In the genomic region with DNA sequence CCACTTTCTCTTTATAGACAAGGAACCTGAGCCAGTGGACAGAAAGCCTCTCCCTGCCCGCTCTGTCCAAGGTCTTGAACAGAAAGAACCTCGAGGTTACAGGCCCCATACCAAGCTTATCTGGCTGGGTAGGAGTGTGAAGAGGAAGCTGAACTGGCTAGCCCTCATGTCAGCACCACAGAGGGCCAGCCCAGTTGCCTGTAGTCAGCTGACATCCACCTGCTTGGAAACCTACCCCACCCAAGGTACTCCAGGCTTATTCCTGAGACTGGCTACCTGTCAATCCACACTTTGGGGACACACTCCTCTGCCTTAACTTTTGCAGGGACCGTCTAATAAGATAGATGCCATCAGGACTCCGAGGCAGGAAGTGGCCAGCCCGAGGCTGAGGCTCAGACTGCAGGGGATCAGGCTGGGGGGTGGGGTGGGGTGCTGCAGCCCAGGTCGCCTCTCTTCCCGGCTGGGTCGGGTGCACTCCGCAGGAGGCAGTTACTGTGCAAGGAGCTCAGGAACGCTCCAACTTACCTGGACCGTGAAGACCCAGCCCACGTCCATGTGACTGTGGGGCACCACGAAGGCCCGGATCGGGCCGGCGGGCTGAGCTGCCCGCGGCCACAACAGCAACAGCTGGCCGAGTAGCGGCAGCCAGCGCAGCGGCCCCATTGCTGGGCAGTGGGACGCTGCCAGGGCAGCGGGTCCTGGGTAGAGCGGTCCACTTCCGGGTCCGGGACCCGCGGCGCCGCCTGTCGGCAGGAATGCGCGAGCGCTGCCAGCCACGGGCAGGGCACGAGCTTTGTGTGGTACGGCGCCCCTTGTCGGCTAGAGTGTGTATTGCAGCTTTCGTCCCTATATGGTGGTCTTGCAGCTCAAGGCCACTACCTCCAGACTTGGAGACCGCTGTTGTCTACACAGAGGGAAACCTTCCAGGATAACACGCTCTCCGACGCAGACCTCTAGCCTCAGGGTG, we compare ENCODE assay signal across 7 mouse cellular contexts. TPM values are rescaled to one million over a fixed set of nuclear protein-coding genes. Genes with fewer than 3 reads are reported as not detected.
DNase-seq lines count a peak whose midpoint lies in the region; ATAC-seq lines count a peak whose summit lies in the region.

A gene (minus strand): TSS at position 741 of the 967 bp plus-strand sequence.

- H3K36me3 ChIP-seq in embryonic facial prominence, embryonic 11.5 days (replicated peaks; ENCODE audit: control insufficient read depth, insufficient read depth, low read depth, low read length), result no peaks in the 10 kb centered on the region
- H3K36me3 ChIP-seq in limb, embryonic 11.5 days (ENCODE audit: control insufficient read depth, insufficient read depth, low read length), result no peaks in the 10 kb centered on the region
- 0 out of 2 replicates have a peak, but pooled peaks cover 10% of the 10 kb centered on the region for H3K36me3 ChIP-seq in midbrain, embryonic 14.5 days (ENCODE audit: control insufficient read depth, insufficient read depth, low read length)

- H3K4me2 ChIP-seq in embryonic facial prominence, embryonic 11.5 days (ENCODE audit: low read depth, low read length), result peak within 1 kb of the TSS; percentile 76
- peak within 1 kb of the TSS; percentile 56 for H3K4me2 ChIP-seq in limb, embryonic 11.5 days (ENCODE audit: low read depth, severe bottlenecking)
- H3K4me2 ChIP-seq in midbrain, embryonic 14.5 days (ENCODE audit: low read length), result peak within 1 kb of the TSS; percentile 65

- peak within 1 kb of the TSS; percentile 73 for H3K9ac ChIP-seq in embryonic facial prominence, embryonic 11.5 days (replicated peaks; ENCODE audit: low read length)
- peak within 1 kb of the TSS; percentile 56; the same call in 1 of the 2 replicates for H3K9ac ChIP-seq in limb, embryonic 11.5 days (ENCODE audit: low read length)
- H3K9ac ChIP-seq in midbrain, embryonic 14.5 days (replicated peaks; ENCODE audit: low read length), result peak within 1 kb of the TSS; percentile 57

- WGBS in embryonic facial prominence, embryonic 11.5 days, result 3% methylated on average over 46 of the region's 46 CpGs
- 5% methylated on average over 46 of the region's 46 CpGs for WGBS in limb, embryonic 11.5 days
- 3% methylated on average over 46 of the region's 46 CpGs for WGBS in midbrain, embryonic 14.5 days

- DNase-seq in adrenal gland, postnatal 10 days, result peak; percentile 96
- peak; percentile 89 for DNase-seq in embryonic facial prominence, embryonic 11.5 days (ENCODE audit: low spot score)
- peak; percentile 99 for DNase-seq in heart, adult 11 months
- DNase-seq in kidney, adult 18-20 months, result peak; percentile 95
- DNase-seq in limb, embryonic 11.5 days (ENCODE audit: low spot score), result peak; percentile 96
- peak; percentile 90 for DNase-seq in midbrain, embryonic 14.5 days
- peak; percentile 82 to 92 for DNase-seq in spleen, adult 18-20 months

- H3K27ac ChIP-seq in embryonic facial prominence, embryonic 11.5 days (replicated peaks; ENCODE audit: low read depth, low read length), result no peak within 1 kb of the TSS
- H3K27ac ChIP-seq in limb, embryonic 11.5 days (replicated peaks; ENCODE audit: low read depth, low read length), result no peak within 1 kb of the TSS
- H3K27ac ChIP-seq in midbrain, embryonic 14.5 days (replicated peaks; ENCODE audit: low read depth, low read length), result no peak within 1 kb of the TSS

- peak; percentile 68 for ATAC-seq in embryonic facial prominence, embryonic 11.5 days (replicated peaks; ENCODE audit: insufficient number of reproducible peaks, low FRiP score, low TSS enrichment, low read depth)
- peak; percentile 78 for ATAC-seq in limb, embryonic 11.5 days (ENCODE audit: insufficient number of reproducible peaks, low FRiP score, low TSS enrichment, low read depth)
- peak; percentile 86 for ATAC-seq in midbrain, embryonic 14.5 days (ENCODE audit: low FRiP score, low TSS enrichment)

- peak within 1 kb of the TSS; percentile 55 for H3K4me3 ChIP-seq in embryonic facial prominence, embryonic 11.5 days (ENCODE audit: low read depth, low read length)
- H3K4me3 ChIP-seq in limb, embryonic 11.5 days (ENCODE audit: low read depth, low read length), result peak within 1 kb of the TSS; percentile 37
- peak within 1 kb of the TSS; percentile 45 for H3K4me3 ChIP-seq in midbrain, embryonic 14.5 days (replicated peaks; ENCODE audit: low read depth, low read length)

- H3K4me1 ChIP-seq in embryonic facial prominence, embryonic 11.5 days (ENCODE audit: control insufficient read depth, insufficient read depth, low read length), result no peaks in the 10 kb centered on the region; the same call in 1 of the 2 replicates
- H3K4me1 ChIP-seq in limb, embryonic 11.5 days (ENCODE audit: control insufficient read depth, insufficient read depth, low read length), result no peaks in the 10 kb centered on the region
- peaks cover 8% of the 10 kb centered on the region for H3K4me1 ChIP-seq in midbrain, embryonic 14.5 days (ENCODE audit: control insufficient read depth, insufficient read depth, low read length)

- H3K27me3 ChIP-seq in embryonic facial prominence, embryonic 11.5 days (ENCODE audit: control insufficient read depth, insufficient read depth, low read length), result no peaks in the 10 kb centered on the region
- no peaks in the 10 kb centered on the region for H3K27me3 ChIP-seq in limb, embryonic 11.5 days (ENCODE audit: control insufficient read depth, insufficient read depth, low read length)
- no peaks in the 10 kb centered on the region for H3K27me3 ChIP-seq in midbrain, embryonic 14.5 days (ENCODE audit: control insufficient read depth, insufficient read depth, low read length)

- H3K9me3 ChIP-seq in embryonic facial prominence, embryonic 11.5 days (replicated peaks; ENCODE audit: control insufficient read depth, low read length), result no peaks in the 10 kb centered on the region
- H3K9me3 ChIP-seq in limb, embryonic 11.5 days (ENCODE audit: control insufficient read depth, low read length), result no peaks in the 10 kb centered on the region
- H3K9me3 ChIP-seq in midbrain, embryonic 14.5 days (ENCODE audit: control insufficient read depth, low read length), result no peaks in the 10 kb centered on the region

RNA-seq across cellular contexts. Expression of the gene that starts here (rescaled TPM):
- total RNA-seq in adrenal gland, postnatal 10 days (2021), result 10 to 100 TPM; 37.5 TPM
- polyA plus RNA-seq in embryonic facial prominence, embryonic 11.5 days (2014; fragmentation: Nextera tagmentation; extraction: Ambion mirVana), result 7.7 and 9.1 TPM in 2 replicates
- polyA plus RNA-seq in limb, embryonic 11.5 days (2014; fragmentation: Nextera tagmentation; extraction: Ambion mirVana), result 6.1 TPM in 2 replicates
- polyA plus RNA-seq in midbrain, embryonic 14.5 days (2014; fragmentation: Nextera tagmentation; extraction: Ambion mirVana), result 7.8 and 10.3 TPM in 2 replicates
